Mouse (Mus musculus): ENCODE results near the gene Adcy1. TPM values are rescaled to one million over a fixed set of nuclear protein-coding genes. Genes with fewer than 3 reads are reported as not detected.

Gene Adcy1
- total RNA-seq, 2 experiments from 2014 or later, result not detected

DNA sequence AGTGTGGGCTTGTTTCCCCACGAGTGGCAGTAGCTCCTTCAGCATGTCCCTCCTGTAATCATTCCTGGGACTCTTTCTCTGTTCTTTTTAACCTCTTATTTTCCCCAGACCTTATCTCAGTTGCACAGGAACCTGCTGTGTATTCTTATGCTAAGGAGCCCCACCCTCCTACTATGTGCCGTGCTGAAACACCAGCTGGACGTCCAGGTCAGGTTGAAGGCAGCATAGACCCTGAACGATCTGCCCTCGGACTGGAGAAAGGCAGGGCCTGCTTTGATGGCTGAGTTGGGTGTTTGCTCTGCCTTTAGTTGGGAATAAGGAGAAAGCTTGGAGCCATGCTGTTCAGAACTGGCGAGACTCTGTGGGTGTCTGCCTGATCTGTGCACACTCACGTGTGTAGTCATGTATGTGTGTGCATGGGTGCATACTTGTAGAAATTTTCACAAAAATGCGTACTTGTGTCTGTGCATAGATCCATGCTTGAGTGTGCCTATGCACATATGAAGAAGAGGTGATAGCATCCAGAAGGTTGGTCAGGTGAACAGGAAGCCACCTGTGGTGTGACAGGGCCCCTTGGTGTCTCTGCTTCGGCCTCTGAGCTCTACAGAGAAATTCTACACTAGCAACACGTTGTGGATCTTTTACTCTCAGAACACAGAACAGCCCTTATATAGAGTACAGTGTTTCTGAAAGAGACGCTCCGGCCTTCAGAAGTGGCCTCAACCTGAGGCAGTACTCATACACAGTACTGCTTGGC is 5.4 kb downstream of the Adcy1 start:
- ATAC-seq (replicated peaks; ENCODE audit: poor library complexity, severe bottlenecking), result no peak

DNA sequence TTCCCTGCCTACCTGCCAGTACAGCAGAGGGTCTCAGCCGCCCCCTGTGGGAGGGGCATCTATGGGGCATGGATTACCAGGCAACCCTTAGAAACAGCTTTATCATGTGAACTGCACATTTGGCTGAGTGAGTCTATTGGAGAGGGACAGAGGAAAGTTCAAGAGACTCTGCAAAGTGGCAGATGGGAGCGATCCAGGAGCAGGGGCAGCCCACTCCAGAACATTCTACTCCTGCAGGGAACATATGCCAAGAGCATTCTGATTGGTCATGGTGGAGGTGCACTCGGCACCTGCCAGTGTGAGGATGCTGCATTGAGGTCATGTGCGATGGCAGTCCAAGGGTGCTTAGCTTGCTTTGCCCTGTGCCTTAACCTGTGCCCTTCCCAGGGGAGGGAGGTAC is 6.5 kb downstream of the Adcy1 start:
- no peak for ATAC-seq (replicated peaks; ENCODE audit: poor library complexity, severe bottlenecking)

DNA sequence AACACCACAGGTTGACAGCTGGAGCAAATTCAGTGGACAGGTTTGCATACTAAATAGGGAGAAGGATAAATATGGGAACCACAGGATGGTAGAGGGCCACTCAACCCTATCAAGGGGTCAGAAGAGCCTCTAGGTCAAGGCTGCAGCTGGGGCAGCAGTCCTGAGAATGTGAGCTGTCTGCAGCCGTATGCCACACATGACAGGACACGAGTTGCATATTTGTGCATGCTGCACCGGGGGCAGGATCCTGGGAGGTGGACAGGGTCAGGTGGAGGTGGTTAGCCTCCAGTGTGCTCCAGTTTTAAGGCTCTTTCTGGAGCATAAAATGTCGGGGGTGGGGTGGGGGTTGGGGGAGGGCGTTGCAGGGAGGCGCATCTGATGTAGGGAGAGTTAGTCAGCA is 8.3 kb downstream of the Adcy1 start:
- ATAC-seq (replicated peaks; ENCODE audit: poor library complexity, severe bottlenecking), result no peak

DNA sequence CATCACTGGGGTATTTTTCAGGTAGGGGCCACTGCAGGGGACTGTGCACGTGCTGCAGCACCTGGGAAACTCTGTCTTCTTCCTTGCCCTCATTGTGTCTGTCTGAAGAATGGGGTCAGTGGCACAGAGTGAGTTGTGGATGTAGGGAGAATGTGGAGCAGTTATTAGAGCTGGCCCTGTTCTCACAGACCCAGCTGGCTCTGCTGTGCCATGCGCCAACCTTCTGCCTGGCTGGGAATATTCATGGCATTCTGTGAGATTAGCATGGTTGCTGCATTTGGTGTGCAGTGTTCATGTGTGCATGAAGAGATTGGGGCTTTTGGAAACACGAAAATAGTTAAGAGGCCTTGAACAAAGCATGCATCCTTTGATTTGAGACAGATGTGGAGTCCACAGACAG is 10.3 kb downstream of the Adcy1 start:
- ATAC-seq (replicated peaks; ENCODE audit: poor library complexity, severe bottlenecking), result no peak

DNA sequence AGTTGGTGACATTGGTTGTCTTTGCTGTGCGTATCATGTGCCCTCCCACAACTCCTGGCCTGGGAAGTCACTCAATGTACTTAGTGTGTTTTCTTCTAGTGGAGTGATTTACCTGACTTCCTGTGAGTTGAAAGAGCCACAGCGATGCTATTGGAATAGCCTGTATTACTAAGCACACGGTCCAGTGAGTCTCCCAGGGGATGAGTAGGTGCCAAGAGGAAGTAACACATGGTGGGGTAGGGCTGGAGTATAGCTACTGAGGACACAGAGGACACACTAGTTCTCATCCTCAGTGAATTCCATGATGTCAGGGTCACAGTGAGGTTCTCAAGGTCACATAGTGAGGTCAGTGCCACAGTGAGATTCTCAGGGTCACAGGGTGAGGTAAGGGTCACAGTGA is 13.2 kb downstream of the Adcy1 start:
- no peak for ATAC-seq (replicated peaks; ENCODE audit: poor library complexity, severe bottlenecking)

DNA sequence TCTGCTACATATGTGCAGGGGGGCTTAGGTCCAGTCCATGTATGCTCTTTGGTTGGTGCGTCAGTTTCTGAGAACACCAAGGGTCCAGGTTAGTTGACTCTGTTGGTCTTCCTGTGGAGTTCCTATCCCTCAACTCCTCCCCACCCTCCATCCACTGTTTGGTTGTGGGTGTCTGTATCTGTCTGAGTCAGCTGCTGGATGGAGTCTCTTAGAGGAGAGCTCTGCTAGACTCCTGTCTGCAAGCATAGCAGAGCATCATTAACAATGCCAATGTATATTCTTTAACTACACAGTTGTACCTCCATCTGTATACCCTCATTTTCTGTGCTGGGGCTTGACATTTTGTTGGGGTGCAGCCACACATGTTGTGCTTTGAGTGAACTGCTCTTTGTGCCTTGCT is 18.6 kb downstream of the Adcy1 start:
- ATAC-seq (replicated peaks; ENCODE audit: poor library complexity, severe bottlenecking), result no peak

DNA sequence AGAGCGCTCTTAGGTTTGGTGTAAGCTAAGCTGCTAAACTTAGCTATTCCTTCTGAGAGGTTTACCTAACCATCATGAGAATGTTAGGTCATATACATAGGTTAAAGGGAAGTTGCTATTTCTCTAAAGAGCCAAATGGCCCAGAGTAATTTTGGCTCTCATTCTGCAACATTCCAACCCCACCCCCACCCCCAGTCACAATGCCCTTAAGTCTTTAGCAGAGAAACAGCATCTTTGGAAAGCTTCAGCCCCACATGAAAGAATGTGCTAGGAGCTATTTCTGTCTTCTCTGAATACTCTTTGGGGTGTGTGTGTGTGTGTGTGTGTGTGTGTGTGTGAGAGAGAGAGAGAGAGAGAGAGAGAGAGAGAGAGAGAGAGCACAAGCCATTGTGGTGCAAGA is 20.6 kb downstream of the Adcy1 start:
- no peak for ATAC-seq (replicated peaks; ENCODE audit: poor library complexity, severe bottlenecking)

DNA sequence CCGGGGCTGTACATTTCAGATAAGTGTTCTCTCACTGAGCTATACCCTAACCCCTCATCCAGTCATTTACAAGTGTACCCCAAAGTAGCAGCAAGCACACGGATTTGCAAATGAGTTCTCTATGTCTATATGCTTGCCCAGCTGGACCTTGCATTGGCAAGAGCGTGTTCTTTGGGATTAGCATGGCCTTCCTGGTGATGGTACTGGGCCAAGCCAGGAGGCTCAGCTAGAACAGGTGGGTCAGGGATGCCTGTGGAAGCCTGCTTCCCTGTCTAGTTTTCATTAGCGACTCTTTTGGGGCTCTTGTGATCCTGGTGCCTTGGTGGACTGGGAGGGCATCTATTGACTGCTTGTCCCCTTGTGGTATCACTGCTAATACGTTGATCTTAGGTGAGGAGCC is 21.9 kb downstream of the Adcy1 start:
- ATAC-seq (replicated peaks; ENCODE audit: poor library complexity, severe bottlenecking), result no peak

DNA sequence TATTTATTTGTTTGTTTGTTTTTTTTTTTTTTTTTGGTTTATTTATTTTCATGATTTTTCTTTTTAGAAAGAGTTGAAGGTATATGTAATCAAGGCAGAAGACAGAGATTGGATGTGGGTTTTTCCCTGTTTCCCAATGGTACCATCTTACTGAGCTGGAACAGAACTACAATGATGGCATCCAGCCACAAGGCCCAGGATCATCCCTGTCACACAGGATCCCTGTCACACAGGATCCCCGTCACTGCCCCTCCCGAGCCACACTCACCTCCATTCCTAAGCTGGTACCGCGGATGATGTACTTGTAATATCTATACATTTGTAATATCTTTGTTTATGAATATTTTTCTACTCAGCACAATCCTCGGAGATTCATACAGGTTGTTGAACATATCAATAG is 27.8 kb downstream of the Adcy1 start:
- no peak for ATAC-seq (replicated peaks; ENCODE audit: poor library complexity, severe bottlenecking)

DNA sequence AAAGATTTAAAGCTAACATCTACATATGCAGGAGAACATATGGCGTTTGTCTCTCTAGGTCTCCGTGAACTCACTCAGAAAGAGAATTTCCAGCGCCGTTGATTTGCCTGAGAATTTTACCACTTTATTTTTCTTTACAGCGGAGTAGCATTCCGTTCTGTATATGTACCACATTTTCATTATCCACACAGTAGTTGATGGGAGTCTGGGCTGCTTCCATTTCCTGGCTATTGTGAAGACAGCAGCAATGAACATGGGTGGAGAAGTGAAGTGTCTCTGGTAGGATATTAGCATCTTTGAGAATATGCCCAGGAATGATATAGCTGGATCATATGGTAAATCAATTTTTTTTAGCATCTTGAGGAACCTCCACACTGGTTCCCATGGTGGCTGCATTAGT is 31.6 kb downstream of the Adcy1 start:
- ATAC-seq (replicated peaks; ENCODE audit: poor library complexity, severe bottlenecking), result no peak

DNA sequence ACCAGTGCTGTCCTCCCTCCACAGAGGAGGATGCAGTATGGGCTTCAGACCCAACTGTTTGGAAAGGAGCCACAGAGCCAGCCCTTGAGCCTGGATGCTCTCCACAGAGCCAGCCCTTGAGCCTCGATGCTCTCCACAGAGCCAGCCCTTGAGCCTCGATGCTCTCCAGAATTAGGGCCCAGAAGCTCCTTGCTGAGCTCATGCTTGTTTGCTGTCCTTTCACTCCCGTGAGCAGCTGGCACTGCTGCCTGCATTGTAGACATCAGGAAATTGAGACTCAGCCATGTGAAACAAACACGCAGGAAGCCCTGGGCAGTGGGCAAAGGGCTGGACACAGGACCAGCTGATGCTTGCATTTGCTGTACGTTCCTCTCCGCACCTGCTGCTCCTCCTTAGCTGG is 38.4 kb downstream of the Adcy1 start:
- ATAC-seq (replicated peaks; ENCODE audit: poor library complexity, severe bottlenecking), result no peak

DNA sequence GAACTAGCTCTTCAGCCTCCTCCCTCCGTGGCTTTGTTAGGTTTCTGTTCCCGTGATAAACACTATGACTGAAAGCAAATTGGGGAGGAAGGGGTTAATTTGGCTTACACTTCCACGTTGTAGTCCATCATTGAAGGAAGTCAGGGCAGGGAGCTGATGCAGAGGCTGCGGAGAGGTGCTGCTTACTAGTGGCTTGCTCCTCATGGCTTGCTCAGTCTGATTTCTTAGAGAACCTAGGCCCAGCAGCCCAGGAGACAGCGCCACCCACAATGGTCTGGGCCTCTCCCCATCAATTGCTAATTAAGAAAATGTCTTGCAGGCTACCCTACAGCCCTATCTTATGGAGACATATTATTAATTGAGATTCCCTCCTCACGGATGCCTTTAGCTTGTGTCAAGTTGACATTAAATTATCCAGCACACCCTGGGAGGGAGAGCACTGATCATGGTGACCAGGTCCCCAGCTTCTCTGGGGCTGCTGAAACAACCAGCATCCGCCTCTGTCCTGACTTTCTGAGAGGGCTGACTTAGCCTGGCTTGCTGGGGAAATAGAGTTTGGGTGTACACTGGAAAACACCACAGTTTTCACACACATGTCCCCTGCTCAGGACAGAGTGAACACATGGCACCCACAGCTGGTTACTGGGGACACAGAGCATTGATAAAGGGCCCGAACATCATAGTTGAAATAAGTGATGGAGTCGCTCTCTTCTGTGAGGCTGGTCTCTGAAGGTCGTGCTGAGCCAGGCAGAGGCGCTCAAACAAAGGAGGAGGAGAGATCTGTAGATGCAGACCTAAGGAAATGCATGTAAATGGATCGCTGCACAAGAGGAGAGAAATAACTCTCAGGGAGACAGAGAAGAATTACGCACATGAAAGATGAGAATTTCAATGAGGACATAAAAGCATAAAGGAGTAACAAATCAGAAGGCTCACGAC is 39.2 kb downstream of the Adcy1 start:
- ATAC-seq (replicated peaks; ENCODE audit: poor library complexity, severe bottlenecking), result no peak

DNA sequence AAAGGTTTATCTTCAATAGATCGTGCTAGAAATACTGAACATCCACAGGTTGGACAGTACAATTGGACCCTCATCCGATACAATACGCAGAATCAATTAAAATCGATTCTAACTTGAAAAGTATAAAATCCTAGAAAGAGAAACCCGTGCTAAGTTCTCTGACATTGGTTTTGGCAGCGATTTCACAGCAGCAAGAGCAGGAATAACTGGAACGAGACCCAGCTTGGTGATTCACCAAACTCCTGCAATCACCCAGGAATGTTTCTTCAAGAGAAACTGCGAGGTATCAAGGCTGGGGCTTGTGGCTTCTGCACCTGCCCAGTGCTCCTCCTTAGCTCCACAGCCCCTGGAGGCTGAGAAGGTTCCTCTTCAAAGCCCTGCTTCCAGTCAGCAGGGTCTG is 42.0 kb downstream of the Adcy1 start:
- no peak for ATAC-seq (replicated peaks; ENCODE audit: poor library complexity, severe bottlenecking)

DNA sequence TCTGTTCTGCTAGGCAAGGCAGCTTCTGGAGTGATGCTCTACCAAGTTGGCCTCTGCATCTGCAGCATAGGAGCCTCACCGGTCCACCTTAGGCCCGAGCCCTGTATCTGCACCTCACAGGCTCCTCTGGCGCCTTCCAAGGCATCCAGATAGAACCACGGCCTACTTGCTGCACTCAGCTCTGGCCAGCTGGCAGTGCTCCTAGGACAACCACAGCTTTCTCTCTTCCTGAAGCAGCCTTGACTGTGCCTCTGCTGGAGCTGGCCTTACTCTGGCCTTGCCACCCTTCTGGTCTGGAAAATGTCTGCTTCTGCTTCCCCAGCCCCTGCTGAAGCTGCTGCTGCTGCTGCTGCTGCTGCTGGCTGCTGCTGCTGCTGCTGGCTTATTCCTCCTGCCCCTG is 45.8 kb downstream of the Adcy1 start:
- no peak for ATAC-seq (replicated peaks; ENCODE audit: poor library complexity, severe bottlenecking)

DNA sequence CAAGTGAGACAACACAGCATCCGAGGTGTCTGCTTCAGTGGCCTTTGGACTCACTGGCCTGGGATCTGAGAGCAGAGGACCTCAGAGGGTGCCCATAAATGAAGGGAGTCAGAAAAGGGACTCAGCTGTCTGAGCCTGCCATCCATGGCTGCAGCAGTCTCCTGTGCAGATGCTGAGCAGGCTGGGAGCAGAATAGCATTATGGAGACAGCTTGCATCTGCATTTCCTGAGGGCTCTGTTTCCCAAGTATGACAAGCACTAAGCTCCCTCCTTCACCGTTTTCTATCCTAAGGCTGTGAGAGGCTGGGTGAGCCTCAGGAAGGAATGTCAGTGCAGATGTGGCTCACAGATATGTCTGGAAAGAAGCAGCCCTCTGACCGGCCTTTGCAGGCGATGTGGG is 49.8 kb downstream of the Adcy1 start:
- ATAC-seq (replicated peaks; ENCODE audit: poor library complexity, severe bottlenecking), result no peak

DNA sequence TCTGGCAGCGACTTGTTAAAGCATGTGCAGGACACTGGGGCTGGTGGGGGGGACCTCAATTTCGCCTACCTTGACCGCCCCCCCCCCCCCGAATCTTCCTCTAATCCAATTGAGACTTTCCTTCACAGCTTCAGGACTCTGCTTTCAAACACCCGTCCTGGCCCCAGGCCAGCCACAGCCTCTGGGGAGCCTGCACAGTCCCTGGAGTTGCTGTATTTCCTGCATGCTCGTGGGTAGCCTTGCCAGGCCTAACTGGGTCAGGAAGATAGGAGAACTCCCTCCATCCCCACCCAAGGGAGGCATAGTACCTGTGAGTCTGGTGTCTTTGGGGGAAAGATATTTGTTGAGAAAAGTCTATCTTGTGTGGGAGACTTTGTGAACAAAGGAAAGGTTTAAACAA is 50.4 kb downstream of the Adcy1 start:
- no peak for ATAC-seq (replicated peaks; ENCODE audit: poor library complexity, severe bottlenecking)

DNA sequence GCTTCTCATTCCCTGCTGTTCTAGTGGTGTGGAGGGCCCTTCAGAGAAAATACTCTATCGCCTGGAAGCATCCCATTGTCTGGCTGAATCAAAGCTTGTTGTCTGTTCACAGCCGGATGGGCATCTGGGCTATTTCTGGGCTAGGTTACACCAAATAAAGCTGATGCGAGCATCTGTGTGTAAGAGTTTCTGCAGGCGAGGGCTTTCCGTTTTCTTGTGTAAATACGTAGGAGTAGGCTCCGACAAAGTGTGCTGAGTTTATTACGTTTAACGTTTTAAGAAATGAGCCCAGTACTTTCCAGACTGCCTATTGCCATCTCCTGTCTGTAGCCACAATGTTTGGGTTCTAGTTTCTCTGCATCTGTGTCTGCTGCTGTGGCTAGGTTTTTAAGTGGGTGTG is 51.0 kb downstream of the Adcy1 start:
- ATAC-seq (replicated peaks; ENCODE audit: poor library complexity, severe bottlenecking), result no peak

DNA sequence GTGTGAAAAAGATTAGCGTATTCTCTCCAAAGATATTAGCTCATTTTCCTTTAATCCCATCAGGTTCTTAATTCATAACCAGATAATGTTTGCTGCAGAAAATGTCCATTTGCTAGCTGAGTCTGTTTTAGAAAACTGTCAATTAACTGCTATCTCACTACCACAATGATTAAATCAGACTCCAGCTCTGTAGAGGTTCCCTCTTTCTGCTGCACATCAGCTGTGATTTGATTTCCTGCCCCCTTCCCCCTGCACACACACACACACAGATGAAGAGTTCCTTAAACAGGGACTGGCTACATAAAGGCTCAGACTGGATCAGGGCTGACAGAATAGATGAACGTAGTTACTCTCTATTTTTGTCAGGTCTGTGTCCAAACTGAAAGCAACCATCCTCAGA is 53.4 kb downstream of the Adcy1 start:
- ATAC-seq (replicated peaks; ENCODE audit: poor library complexity, severe bottlenecking), result no peak

DNA sequence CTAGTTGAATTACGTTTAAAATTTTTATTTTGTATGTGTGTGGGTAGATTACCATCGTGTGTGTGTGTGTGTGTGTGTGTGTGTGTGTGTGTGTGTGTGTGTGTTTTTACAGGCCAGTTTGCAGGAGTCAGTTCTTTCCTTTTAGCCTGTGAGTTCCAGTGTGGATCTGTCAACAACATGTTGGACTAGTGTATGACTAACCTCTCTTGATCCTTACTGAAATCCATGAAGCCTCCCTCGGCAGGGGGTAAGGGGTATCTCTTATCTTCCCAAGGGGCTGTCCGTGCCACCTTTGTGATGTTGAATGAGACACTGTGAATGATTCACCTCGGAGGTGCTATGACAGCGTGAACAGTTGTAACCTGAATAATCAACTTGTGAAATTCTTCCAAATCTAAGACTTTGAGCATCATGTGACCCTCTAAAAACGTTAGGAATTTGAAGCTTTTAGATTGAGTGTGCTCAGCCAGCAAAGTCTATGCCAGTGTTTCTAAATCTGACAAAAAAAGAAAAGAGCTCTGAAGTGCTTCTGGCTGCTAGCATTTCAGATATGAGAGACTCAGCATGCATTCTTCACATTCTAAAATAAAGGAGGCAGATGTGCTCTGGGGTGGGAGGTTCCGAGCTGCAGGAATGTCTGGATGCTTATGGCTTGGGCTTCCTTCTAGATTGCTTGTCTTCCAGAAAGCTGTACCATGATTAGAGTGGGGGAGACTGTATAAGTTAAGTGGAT is 66.2 kb downstream of the Adcy1 start:
- ATAC-seq (replicated peaks; ENCODE audit: poor library complexity, severe bottlenecking), result no peak

DNA sequence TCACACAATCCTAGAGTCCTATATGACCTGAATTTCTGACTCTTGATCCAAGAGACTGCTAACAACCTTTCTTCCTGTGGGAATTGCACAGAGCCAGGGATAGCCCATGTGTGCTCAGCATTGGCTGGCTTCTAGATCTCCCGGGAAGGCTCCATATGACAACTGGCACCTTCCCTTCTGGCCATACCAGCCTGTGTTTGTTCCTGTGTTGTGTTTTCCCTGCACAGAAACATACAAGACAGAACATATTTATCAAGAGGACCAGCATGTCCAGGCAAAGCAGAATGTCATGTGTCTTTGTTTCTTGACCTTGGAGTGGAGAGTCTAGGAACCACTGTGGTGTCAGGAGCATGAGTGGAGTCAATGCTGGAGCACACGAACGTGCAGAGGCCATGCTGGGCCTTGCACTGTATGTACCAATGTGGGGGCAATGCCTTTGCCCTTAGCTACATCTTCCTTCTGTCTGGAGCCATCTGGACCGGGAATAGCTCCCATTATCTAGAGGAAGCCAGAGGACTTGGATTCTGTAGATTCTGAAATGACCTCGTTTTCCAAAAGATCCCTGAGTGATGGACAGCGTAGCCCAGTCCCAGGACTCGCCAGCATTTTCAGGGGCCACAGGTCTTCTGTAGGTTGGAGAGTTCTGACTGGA is 69.6 kb downstream of the Adcy1 start:
- ATAC-seq (replicated peaks; ENCODE audit: poor library complexity, severe bottlenecking), result no peak

DNA sequence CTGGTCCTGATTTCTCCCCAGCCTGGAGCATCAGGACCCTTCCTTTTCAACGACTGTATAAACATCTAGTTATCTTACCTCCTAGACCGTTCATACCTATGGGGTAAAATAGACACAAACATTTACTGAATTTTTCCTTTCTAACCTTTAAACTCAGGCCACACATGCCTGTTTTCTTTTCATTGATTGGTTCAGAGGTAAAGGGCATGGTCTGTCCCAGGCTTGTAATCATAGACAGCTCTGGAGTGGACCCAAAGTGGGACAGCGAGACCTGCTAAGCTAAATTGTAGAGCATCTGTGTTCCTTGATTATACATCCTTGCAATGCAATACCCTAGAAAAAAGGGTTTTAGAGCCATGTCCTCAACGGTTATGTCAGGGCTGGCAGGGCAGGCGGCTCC is 70.4 kb downstream of the Adcy1 start:
- no peak for ATAC-seq (replicated peaks; ENCODE audit: poor library complexity, severe bottlenecking)

All from granulocyte monocyte progenitor cell, adult 5-6 weeks (primary cell).